Comparison of ENCODE assay signal across 12 mouse cellular contexts in the genomic region with DNA sequence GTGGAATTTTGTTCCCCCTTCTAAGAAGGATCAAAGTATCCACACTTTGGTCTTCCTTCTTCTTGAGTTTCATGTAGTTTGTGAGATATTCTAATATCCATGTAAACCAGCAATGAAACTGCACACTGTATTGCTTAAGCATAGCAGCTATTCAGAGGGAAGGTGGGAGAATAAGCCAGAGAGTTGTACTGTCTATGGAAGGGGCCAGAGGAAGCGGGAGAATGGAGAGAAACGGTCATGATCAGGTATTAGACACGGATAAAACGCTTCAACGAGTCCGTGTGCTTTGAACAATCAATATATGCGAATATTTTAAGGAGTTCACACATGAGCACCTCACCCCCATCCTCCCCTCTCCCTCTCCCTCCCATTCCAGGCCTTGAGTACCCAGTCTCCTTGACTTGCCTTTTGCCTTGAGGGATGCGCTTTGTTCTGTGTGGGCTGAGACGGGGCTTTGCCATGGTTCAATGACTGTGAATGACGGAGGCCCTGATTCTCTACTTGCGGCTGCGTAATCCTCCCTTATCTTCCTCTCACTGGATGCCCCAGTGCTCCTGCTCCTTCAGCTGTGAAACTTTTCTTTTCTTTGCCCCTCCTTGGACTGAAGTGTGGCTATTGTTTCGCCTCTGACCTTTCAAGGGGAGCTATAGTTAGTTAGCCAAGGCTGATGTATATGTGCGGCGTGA.
A peak's percentile ranks its signal among the peaks of the same experiment; 100 is the strongest.
DNase-seq lines count a peak whose midpoint lies in the region; ATAC-seq lines count a peak whose summit lies in the region.
"Had no signal": no experiment of that assay in that cellular context is flagged by ENCODE, and none has a peak within 500 bp of the region (broad histone marks: within the 10 kb centered on the region; RNA-seq: fewer than 3 reads in every experiment).

No protein-coding gene starts in this region.

- H3K9me3 ChIP-seq in neural tube, embryonic 15.5 days (replicated peaks), result no peaks in the 10 kb centered on the region
- H3K9me3 ChIP-seq in forebrain, embryonic 15.5 days, result no peaks in the 10 kb centered on the region
- no peaks in the 10 kb centered on the region for H3K9me3 ChIP-seq in midbrain, embryonic 13.5 days
- H3K9me3 ChIP-seq: heart, embryonic 13.5 days; limb, embryonic 13.5 days had no signal

- H3K4me3 ChIP-seq in neural tube, embryonic 15.5 days (replicated peaks), result no peak overlapping the region
- H3K4me3 ChIP-seq in forebrain, embryonic 15.5 days, result no peak overlapping the region
- H3K4me3 ChIP-seq in midbrain, embryonic 13.5 days (replicated peaks), result no peak overlapping the region
- H3K4me3 ChIP-seq: heart, embryonic 13.5 days; limb, embryonic 13.5 days had no signal

- peak; percentile 32 for DNase-seq in neural tube, embryonic 10.5 days (ENCODE audit: extremely low spot score, low spot score)
- no peak for DNase-seq in right cerebral cortex, adult 2 months (ENCODE audit: low spot score in 2 of 2)
- DNase-seq in liver, result no peak
- DNase-seq: adrenal gland, postnatal 36 days; cerebellum, adult 18-20 months; right cerebral cortex, postnatal 4 days had no signal

- H3K4me2 ChIP-seq in neural tube, embryonic 15.5 days, result no peak overlapping the region
- H3K4me2 ChIP-seq in forebrain, embryonic 15.5 days (replicated peaks), result no peak overlapping the region
- peak overlapping the region; percentile 23 for H3K4me2 ChIP-seq in midbrain, embryonic 13.5 days (replicated peaks)
- H3K4me2 ChIP-seq: heart, embryonic 13.5 days; limb, embryonic 13.5 days had no signal

- H3K4me1 ChIP-seq in neural tube, embryonic 15.5 days, result no peaks in the 10 kb centered on the region
- H3K4me1 ChIP-seq in forebrain, embryonic 15.5 days, result peaks cover 25% of the 10 kb centered on the region
- peaks cover 19% of the 10 kb centered on the region for H3K4me1 ChIP-seq in midbrain, embryonic 13.5 days (replicated peaks)
- H3K4me1 ChIP-seq: limb, embryonic 13.5 days had no signal

- ATAC-seq in neural tube, embryonic 15.5 days (ENCODE audit: low FRiP score), result no peak
- peak; percentile 59 for ATAC-seq in forebrain, embryonic 15.5 days (replicated peaks)
- peak; percentile 91 for ATAC-seq in midbrain, embryonic 13.5 days
- no peak for ATAC-seq in granulocyte monocyte progenitor cell, adult 5-6 weeks (replicated peaks; ENCODE audit: poor library complexity, severe bottlenecking)

- H3K36me3 ChIP-seq in neural tube, embryonic 15.5 days, result no peaks in the 10 kb centered on the region
- H3K36me3 ChIP-seq in forebrain, embryonic 15.5 days, result no peaks in the 10 kb centered on the region
- H3K36me3 ChIP-seq in midbrain, embryonic 13.5 days, result no peaks in the 10 kb centered on the region
- H3K36me3 ChIP-seq: heart, embryonic 13.5 days; limb, embryonic 13.5 days had no signal

- no peak overlapping the region for H3K27ac ChIP-seq in neural tube, embryonic 15.5 days (replicated peaks)
- H3K27ac ChIP-seq in forebrain, embryonic 15.5 days (replicated peaks), result no peak overlapping the region
- peak overlapping the region; percentile 65 for H3K27ac ChIP-seq in midbrain, embryonic 13.5 days
- H3K27ac ChIP-seq: heart, embryonic 13.5 days; limb, embryonic 13.5 days had no signal

- WGBS in neural tube, embryonic 15.5 days, result 21% methylated on average over 15 of the region's 15 CpGs
- 15% methylated on average over 15 of the region's 15 CpGs for WGBS in forebrain, embryonic 15.5 days
- WGBS in midbrain, embryonic 13.5 days, result 5% methylated on average over 15 of the region's 15 CpGs

- H3K27me3 ChIP-seq in neural tube, embryonic 15.5 days (replicated peaks), result 0 out of 2 replicates have a peak, but pooled peaks cover 3% of the 10 kb centered on the region
- H3K27me3 ChIP-seq in forebrain, embryonic 15.5 days, result no peaks in the 10 kb centered on the region
- H3K27me3 ChIP-seq in midbrain, embryonic 13.5 days, result peaks cover 21% of the 10 kb centered on the region
- H3K27me3 ChIP-seq: heart, embryonic 13.5 days; limb, embryonic 13.5 days had no signal

- H3K9ac ChIP-seq in neural tube, embryonic 15.5 days (replicated peaks), result no peak overlapping the region
- H3K9ac ChIP-seq in forebrain, embryonic 15.5 days (replicated peaks), result no peak overlapping the region
- H3K9ac ChIP-seq in midbrain, embryonic 13.5 days (replicated peaks), result no peak overlapping the region
- H3K9ac ChIP-seq: heart, embryonic 13.5 days; limb, embryonic 13.5 days had no signal

Comparison
In these comparisons a context has a peak if more than half of its experiments do, and no peak if none do; other contexts are left out.
1. ATAC-seq: peak in forebrain, embryonic 15.5 days (single experiment) and midbrain, embryonic 13.5 days (single experiment); none in neural tube, embryonic 15.5 days (single experiment) and granulocyte monocyte progenitor cell, adult 5-6 weeks (single experiment).